In the genomic region with DNA sequence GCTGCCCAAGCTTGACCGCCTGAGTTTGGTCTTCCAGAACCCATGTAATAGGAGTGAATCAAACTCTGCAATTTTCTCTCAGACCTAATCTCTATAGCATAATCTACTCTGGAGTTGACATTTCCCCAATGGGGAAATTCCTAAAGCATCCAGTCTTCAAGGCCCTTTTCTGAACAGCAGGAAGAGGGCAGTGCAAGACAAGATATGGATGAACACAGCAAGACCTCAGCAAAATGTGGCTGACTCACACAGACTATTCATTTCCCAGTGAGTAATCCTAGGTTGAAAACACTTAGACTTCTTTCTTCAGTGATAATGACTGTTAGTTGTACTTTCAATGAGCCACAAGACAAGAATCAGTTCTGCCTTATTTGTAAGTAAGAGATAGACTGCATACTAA, we compare ENCODE assay signal across 9 mouse cellular contexts. TPM values are rescaled to one million over a fixed set of nuclear protein-coding genes. Genes with fewer than 3 reads are reported as not detected.
DNase-seq lines count a peak whose midpoint lies in the region; ATAC-seq and TF ChIP-seq lines count a peak whose summit lies in the region.
"Had no signal": no experiment of that assay in that cellular context is flagged by ENCODE, and none has a peak within 500 bp of the region (broad histone marks: within the 10 kb centered on the region; RNA-seq: fewer than 3 reads in every experiment).

No protein-coding gene starts in this region.

- 82% methylated on average over 1 of the region's 1 CpGs for WGBS in midbrain, postnatal 0 days
- 82% methylated on average over 1 of the region's 1 CpGs for WGBS in midbrain, embryonic 11.5 days

- no peak overlapping the region for H3K4me2 ChIP-seq in midbrain, postnatal 0 days (ENCODE audit: low read depth, low read length, poor library complexity, severe bottlenecking)
- no peak overlapping the region for H3K4me2 ChIP-seq in midbrain, embryonic 11.5 days

- no peaks in the 10 kb centered on the region for H3K27me3 ChIP-seq in midbrain, postnatal 0 days (ENCODE audit: insufficient read depth, low read length)
- no peaks in the 10 kb centered on the region for H3K27me3 ChIP-seq in midbrain, embryonic 11.5 days (ENCODE audit: control insufficient read depth, insufficient read depth, low read length)

- TF ChIP-seq CTCF in midbrain, postnatal 0 days (IDR thresholded peaks at IDR 0.05), result peak; percentile 81

- ATAC-seq in midbrain, postnatal 0 days (ENCODE audit: low FRiP score), result 0 out of 2 replicates have a peak, but pooled peaks have one; percentile 54
- ATAC-seq in midbrain, embryonic 11.5 days (ENCODE audit: low FRiP score), result no peak
- ATAC-seq in megakaryocyte progenitor cell, adult 5-6 weeks (replicated peaks; ENCODE audit: poor library complexity), result peak; percentile 63

- DNase-seq in embryo, embryonic 10 days (ENCODE audit: low spot score), result peak; percentile 41
- DNase-seq in embryo, embryonic 9.5 days (ENCODE audit: extremely low spot score), result no peak
- peak; percentile 75 for DNase-seq in midbrain, postnatal 0 days (ENCODE audit: low spot score)
- DNase-seq in midbrain, embryonic 11.5 days (ENCODE audit: low spot score, missing footprints), result no peak
- DNase-seq in cerebellum, postnatal 14 days, result peak; percentile 53 to 61
- peak; percentile 43 to 48 for DNase-seq in kidney, postnatal 25 days
- no peak for DNase-seq in ovary, postnatal 36 days (ENCODE audit: low spot score)

- H3K9me3 ChIP-seq in midbrain, postnatal 0 days (ENCODE audit: low read length), result no peaks in the 10 kb centered on the region
- no peaks in the 10 kb centered on the region for H3K9me3 ChIP-seq in midbrain, embryonic 11.5 days (ENCODE audit: control insufficient read depth, low read length)

- H3K4me1 ChIP-seq in midbrain, postnatal 0 days (ENCODE audit: insufficient read depth, low read length), result no peaks in the 10 kb centered on the region
- H3K4me1 ChIP-seq in midbrain, embryonic 11.5 days (ENCODE audit: control insufficient read depth, insufficient read depth, low read length), result no peaks in the 10 kb centered on the region

- no peak overlapping the region for H3K4me3 ChIP-seq in midbrain, postnatal 0 days (ENCODE audit: low read depth, low read length)
- H3K4me3 ChIP-seq in midbrain, embryonic 11.5 days (ENCODE audit: low read depth, low read length), result no peak overlapping the region
- H3K4me3 ChIP-seq: myocyte had no signal

- no peak overlapping the region for H3K9ac ChIP-seq in midbrain, postnatal 0 days (replicated peaks; ENCODE audit: low read length, poor library complexity, severe bottlenecking)
- no peak overlapping the region for H3K9ac ChIP-seq in midbrain, embryonic 11.5 days (ENCODE audit: low read length)

- no peak overlapping the region for H3K27ac ChIP-seq in midbrain, postnatal 0 days (ENCODE audit: low read depth, low read length)
- no peak overlapping the region for H3K27ac ChIP-seq in midbrain, embryonic 11.5 days (ENCODE audit: low read depth, low read length)

- H3K36me3 ChIP-seq in midbrain, postnatal 0 days (ENCODE audit: insufficient read depth, low read length), result no peaks in the 10 kb centered on the region
- H3K36me3 ChIP-seq in midbrain, embryonic 11.5 days (ENCODE audit: control insufficient read depth, insufficient read depth, low read length), result no peaks in the 10 kb centered on the region

RNA-seq across cellular contexts. Expression of gene Acyp2, which starts 26.7 kb away (rescaled TPM):
- total RNA-seq in midbrain, postnatal 0 days (2014; rRNA removed), result 19.5 and 23.0 TPM in 2 replicates
- 38.0 and 41.6 TPM in 2 replicates for polyA plus RNA-seq in midbrain, postnatal 0 days (2015; fragmentation: Nextera tagmentation; extraction: Ambion mirVana)
- polyA plus RNA-seq in midbrain, embryonic 11.5 days (2014; fragmentation: Nextera tagmentation; extraction: Ambion mirVana), result 14.2 and 14.5 TPM in 2 replicates
- total RNA-seq in megakaryocyte progenitor cell, adult 5-6 weeks (2015), result 2.1 and 3.0 TPM in 2 replicates
- total RNA-seq in megakaryocyte progenitor cell, adult 5-6 weeks (2017), result 0.12 and 0.95 TPM in 2 replicates

Comparison
In these comparisons a context has a peak if more than half of its experiments do, and no peak if none do; other contexts are left out.
1. DNase-seq: peak in embryo, embryonic 10 days (single experiment), midbrain, postnatal 0 days (single experiment), cerebellum, postnatal 14 days (2 of 2) and kidney, postnatal 25 days (2 of 2); none in embryo, embryonic 9.5 days (single experiment), midbrain, embryonic 11.5 days (single experiment) and ovary, postnatal 36 days (single experiment).